Mouse (Mus musculus) thymus, adult 2 months (tissue): Measurements from ENCODE around the gene Nutf2.

ENCODE experiments used
- CTCF ChIP-seq: fragments of 200-500 bp; IDR thresholded peaks from 2 replicates; pipeline ENCODE4 v1.5.1; 2012; ENCODE audit warnings: mild to moderate bottlenecking, control low read depth, low read length, moderate library complexity, borderline replicate concordance; ENCODE audit not compliant: control insufficient read depth, poor library complexity, insufficient read depth; ENCODE audit errors: extremely low read depth
- POLR2A ChIP-seq: fragments of 200-500 bp; IDR thresholded peaks from 2 replicates; pipeline ENCODE4 v1.6.1; 2012; ENCODE audit warnings: mild to moderate bottlenecking, low read length, control low read depth, moderate library complexity; ENCODE audit not compliant: control insufficient read depth, poor library complexity, insufficient read depth; ENCODE audit errors: extremely low read depth

DNA sequence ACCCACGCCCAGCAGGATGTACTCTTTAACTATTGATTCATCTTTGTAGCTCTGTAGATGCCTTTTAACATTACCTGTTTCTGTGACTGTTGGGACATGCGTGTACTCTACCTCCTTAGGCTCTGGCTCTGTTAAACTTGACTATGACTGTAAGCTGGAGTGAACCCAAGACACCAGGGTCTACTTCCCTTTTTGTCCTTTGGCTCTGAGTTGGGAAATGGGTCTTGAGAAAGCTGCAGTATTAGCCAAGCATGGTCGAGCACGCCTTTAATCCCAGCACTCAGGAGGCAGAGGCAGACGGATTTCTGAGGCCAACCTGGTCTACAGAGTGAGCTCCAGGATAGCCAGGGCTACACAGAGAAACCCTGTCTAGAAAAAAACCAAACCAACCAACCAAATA, 1.9 kb upstream of the Nutf2 start:
- TF ChIP-seq POLR2A (no peak), CTCF (no peak)
